Mouse (Mus musculus) heart, adult 2 months (tissue): Measurements from ENCODE around the gene Ank3. TPM values are rescaled to one million over a fixed set of nuclear protein-coding genes. Genes with fewer than 3 reads are reported as not detected.

ENCODE experiments used
- DNase-seq, 2 experiments: peaks; one replicate each; pipeline ENCODE4 v3.0.0; 2021
- H3K27ac ChIP-seq: fragments of 200-600 bp; 2 replicates; pipeline ENCODE4 v1.8.1; 2022
- H3K27me3 ChIP-seq: fragments of 200-500 bp; 2 replicates; pipeline ENCODE4 v1.6.1; 2012; ENCODE audit warnings: mild to moderate bottlenecking, low read length, inconsistent platforms, mixed read lengths; ENCODE audit not compliant: control insufficient read depth, insufficient read depth
- H3K36me3 ChIP-seq: fragments of 200-500 bp; 2 replicates; pipeline ENCODE4 v1.6.1; 2012; ENCODE audit warnings: low read length, inconsistent platforms; ENCODE audit not compliant: control insufficient read depth, insufficient read depth
- H3K4me1 ChIP-seq: fragments of 200-500 bp; 2 replicates; pipeline ENCODE4 v1.6.1; 2011; ENCODE audit warnings: low read length; ENCODE audit not compliant: control insufficient read depth, insufficient read depth
- H3K4me3 ChIP-seq: fragments of 200-600 bp; 2 replicates; pipeline ENCODE4 v1.8.1; 2022
- H3K79me2 ChIP-seq: fragments of 200-500 bp; replicated peaks from 2 replicates; pipeline ENCODE4 v1.6.1; 2012; ENCODE audit warnings: mild to moderate bottlenecking, inconsistent platforms, low read length, moderate library complexity, mixed read lengths; ENCODE audit not compliant: control insufficient read depth, insufficient read depth
- H3K9ac ChIP-seq: fragments of 200-500 bp; 2 replicates; pipeline ENCODE4 v1.6.1; 2012; ENCODE audit warnings: low read depth, mild to moderate bottlenecking, control low read depth, inconsistent platforms, low read length, mixed read lengths
- CTCF ChIP-seq: fragments of 200-600 bp; IDR thresholded peaks from 2 replicates; pipeline ENCODE4 v1.8.1; 2022; ENCODE audit warnings: antibody characterized with exemption, mild to moderate bottlenecking, moderate library complexity
- EP300 ChIP-seq: fragments of 200-500 bp; IDR thresholded peaks from 2 replicates; pipeline ENCODE4 v1.6.1; 2011; ENCODE audit warnings: low read depth, low read length, control low read depth; ENCODE audit not compliant: insufficient read depth
- POLR2A ChIP-seq: fragments of 200-500 bp; IDR thresholded peaks from 2 replicates; pipeline ENCODE4 v1.6.1; 2011; ENCODE audit warnings: mild to moderate bottlenecking, low read depth, low read length, control low read depth; ENCODE audit not compliant: insufficient read depth
- WGBS: fragments of 180-500 bp; shearing (Covaris S2); methylation state at CpG from one replicate; pipeline ENCODE4 v1.1.7; 2018; 5-methylcytosine and 5-hydroxymethylcytosine counted together
- intact Hi-C: fragments of 180-260 bp; cut with DNase I; formaldehyde crosslinking; loops from one replicate; pipeline ENCODE4 v1.15.1; 2025
- polyA plus RNA-seq: library from polyadenylated mRNA; depleted of rRNA; stranded (reverse); fragments of >200 nt; gene quantifications from 2 replicates; pipeline ENCODE4 v1.2.3, GENCODE M21; 2012
- total RNA-seq, 2 experiments: library from RNA; stranded (reverse); gene quantifications; 2 replicates each; pipeline ENCODE4 v1.2.3; 2021

The Ank3 gene
- total and polyA plus RNA-seq, 3 experiments = 16.8 to 80.3 (median 64.6) TPM

DNA sequence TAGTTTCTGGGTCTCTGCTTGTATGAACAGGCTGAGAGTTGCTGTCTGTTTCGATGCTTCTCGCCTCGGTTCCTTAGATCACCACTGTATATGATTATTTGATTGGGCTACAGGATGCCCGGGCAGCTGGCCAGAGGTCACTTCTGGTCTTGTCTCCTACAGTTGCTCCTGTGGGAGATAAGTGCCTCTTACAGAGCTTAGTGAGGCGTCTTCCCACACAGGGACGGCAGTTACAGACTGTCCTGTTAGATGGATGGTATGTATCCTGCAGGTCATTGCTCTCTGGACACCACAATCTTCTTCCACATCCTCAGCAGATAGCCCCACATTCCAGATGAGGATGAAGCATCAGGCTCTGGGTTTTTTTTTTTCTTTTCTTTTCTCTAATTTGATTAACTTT lies 21.7 kb downstream of the Ank3 start:
- TF ChIP-seq POLR2A = no peak
- no peak for TF ChIP-seq CTCF
- TF ChIP-seq EP300 = no peak
- WGBS = 29% methylated on average over 6 of the region's 6 CpGs
- Histone ChIP-seq H3K27me3 (no peaks in the 10 kb centered on the region; the same call in 1 of the 2 replicates), H3K27ac (no peak overlapping the region), H3K36me3 (no peaks in the 10 kb centered on the region), H3K9ac (no peak overlapping the region), H3K4me1 (no peaks in the 10 kb centered on the region), H3K4me3 (no peak overlapping the region), H3K79me2 (no peaks in the 10 kb centered on the region)
- intact Hi-C loops = no loop called here
- no peak for DNase-seq

DNA sequence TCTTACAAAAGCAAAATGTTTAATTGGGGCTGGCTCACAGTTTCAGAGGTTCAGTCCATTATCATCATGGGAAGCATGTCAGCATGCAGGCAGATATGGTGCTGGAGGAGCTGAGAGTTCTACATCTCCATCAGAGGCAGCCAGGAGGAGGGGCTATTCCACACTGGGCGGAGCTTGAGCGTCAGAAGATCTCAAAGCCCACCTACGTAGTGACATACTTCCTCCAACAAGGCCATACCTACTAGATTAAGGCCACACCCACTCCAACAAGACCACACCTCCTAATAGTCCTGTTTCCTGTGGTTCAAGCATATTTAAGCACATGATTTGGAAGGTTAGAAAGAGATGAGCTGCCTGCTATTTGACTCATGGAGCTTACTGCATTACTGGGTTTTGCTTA lies 25.5 kb downstream of the Ank3 start:
- no peak overlapping the region for H3K4me3 ChIP-seq
- no peaks in the 10 kb centered on the region for H3K4me1 ChIP-seq
- no peaks in the 10 kb centered on the region for H3K79me2 ChIP-seq
- H3K9ac ChIP-seq = no peak overlapping the region
- DNase-seq = no peak
- intact Hi-C loops = no loop called here
- TF ChIP-seq POLR2A = no peak
- no peak for TF ChIP-seq CTCF
- no peak for TF ChIP-seq EP300
- H3K36me3 ChIP-seq = no peaks in the 10 kb centered on the region
- no peak overlapping the region for H3K27ac ChIP-seq
- WGBS = 89% methylated on average over 3 of the region's 3 CpGs
- no peaks in the 10 kb centered on the region for H3K27me3 ChIP-seq

DNA sequence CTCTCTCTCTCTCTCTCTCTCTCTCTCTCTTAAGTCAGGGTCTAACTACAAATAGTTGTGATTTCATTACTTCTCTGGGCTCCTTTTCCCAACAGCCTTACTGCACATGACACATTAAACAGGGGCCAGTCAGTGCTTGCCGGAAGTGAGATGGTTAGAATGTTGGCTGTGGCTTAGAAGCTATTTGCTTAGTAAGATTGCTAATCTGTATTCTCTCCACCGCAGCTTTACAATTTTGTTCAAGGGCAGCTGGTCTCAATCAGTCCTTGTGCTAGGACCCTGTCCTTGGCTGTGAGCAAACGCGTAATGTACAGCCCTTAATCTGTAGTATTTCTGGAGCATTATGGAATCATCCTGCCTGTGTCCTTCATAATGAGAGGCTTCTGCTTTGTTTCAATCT lies 31.6 kb downstream of the Ank3 start:
- H3K4me1 ChIP-seq = no peaks in the 10 kb centered on the region
- H3K9ac ChIP-seq = no peak overlapping the region
- H3K27me3 ChIP-seq = no peaks in the 10 kb centered on the region
- WGBS = 61% methylated on average over 4 of the region's 4 CpGs
- H3K27ac ChIP-seq = no peak overlapping the region
- no peaks in the 10 kb centered on the region for H3K36me3 ChIP-seq
- TF ChIP-seq EP300 (no peak), POLR2A (no peak), CTCF (no peak)
- no peak for DNase-seq
- H3K79me2 ChIP-seq = no peaks in the 10 kb centered on the region
- no peak overlapping the region for H3K4me3 ChIP-seq
- intact Hi-C loops = no loop called here

DNA sequence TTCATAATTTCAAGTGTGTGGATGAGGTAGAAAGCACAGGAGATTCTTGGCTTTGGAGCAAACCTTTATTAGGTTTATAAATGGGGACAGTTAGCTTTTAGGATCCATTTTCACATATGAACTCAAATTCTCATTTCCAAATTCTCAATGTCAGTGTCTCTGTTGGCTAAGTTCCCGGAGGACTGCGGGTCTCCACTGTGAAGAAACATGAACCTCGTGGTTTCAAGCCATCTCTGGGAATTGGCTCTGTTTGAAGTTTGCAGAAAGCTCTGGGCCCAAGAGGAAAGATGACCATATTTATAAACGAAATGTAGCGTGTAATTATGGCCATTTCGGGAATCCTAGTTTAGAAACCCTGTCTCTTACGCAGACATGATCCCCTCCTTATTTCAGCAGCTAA lies 32.5 kb downstream of the Ank3 start:
- DNase-seq = no peak
- intact Hi-C loops = no loop called here
- no peak overlapping the region for H3K4me3 ChIP-seq
- TF ChIP-seq POLR2A = no peak
- TF ChIP-seq EP300 = no peak
- no peak for TF ChIP-seq CTCF
- 76% methylated on average over 7 of the region's 7 CpGs for WGBS
- no peaks in the 10 kb centered on the region for H3K79me2 ChIP-seq
- H3K4me1 ChIP-seq = no peaks in the 10 kb centered on the region
- H3K36me3 ChIP-seq = no peaks in the 10 kb centered on the region
- H3K27ac ChIP-seq = no peak overlapping the region
- no peaks in the 10 kb centered on the region for H3K27me3 ChIP-seq
- H3K9ac ChIP-seq = no peak overlapping the region

DNA sequence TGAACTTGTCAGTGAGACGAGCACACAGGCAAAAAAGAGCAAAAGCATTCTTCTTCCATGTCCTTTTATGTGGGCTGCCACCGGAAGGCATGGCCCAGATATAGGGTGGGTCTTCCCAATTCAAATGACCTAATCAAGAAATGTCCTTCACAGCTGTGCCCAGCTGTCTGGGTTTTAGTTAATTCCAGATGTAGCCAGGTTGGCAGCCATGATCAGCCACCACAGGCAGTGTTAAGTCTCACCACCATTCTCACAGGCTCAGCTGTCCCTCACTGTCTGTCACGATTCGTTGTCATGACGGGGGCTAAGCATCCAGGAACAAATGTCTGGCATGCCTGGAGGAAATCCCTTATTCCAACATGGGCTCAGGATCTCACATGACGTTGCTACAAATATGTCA lies 36.6 kb downstream of the Ank3 start:
- no peak overlapping the region for H3K27ac ChIP-seq
- no peaks in the 10 kb centered on the region for H3K27me3 ChIP-seq
- no peaks in the 10 kb centered on the region for H3K79me2 ChIP-seq
- H3K36me3 ChIP-seq = no peaks in the 10 kb centered on the region
- intact Hi-C loops = no loop called here
- WGBS = 72% methylated on average over 6 of the region's 6 CpGs
- no peaks in the 10 kb centered on the region for H3K4me1 ChIP-seq
- H3K9ac ChIP-seq = no peak overlapping the region
- no peak for DNase-seq
- no peak for TF ChIP-seq EP300
- TF ChIP-seq POLR2A = no peak
- no peak for TF ChIP-seq CTCF
- no peak overlapping the region for H3K4me3 ChIP-seq

DNA sequence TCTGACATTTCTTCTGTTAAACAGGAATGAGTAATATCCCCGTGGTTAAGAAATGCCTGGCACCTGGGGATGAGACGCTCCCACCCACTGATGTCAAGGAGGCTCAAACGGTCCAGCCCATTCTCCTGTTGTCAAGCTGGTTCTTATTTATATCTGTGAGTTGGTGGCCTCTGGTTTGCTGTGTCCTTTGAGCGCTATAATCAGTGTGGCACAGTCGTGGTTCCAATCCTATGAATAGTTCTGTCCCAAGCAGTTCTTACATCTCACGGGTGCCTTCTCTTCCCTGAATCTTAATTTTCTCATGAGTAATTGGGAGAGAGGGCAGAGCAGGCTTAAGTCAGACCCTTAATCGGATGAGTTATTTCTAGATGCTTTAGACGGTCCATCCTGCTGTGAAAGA lies 40.9 kb downstream of the Ank3 start:
- DNase-seq = no peak
- Histone ChIP-seq H3K4me1 (no peaks in the 10 kb centered on the region), H3K79me2 (no peaks in the 10 kb centered on the region), H3K27ac (no peak overlapping the region), H3K4me3 (no peak overlapping the region), H3K9ac (no peak overlapping the region), H3K27me3 (no peaks in the 10 kb centered on the region), H3K36me3 (no peaks in the 10 kb centered on the region)
- WGBS = 75% methylated on average over 8 of the region's 8 CpGs
- TF ChIP-seq EP300 = no peak
- TF ChIP-seq CTCF = no peak
- no peak for TF ChIP-seq POLR2A
- intact Hi-C loops = no loop called here

DNA sequence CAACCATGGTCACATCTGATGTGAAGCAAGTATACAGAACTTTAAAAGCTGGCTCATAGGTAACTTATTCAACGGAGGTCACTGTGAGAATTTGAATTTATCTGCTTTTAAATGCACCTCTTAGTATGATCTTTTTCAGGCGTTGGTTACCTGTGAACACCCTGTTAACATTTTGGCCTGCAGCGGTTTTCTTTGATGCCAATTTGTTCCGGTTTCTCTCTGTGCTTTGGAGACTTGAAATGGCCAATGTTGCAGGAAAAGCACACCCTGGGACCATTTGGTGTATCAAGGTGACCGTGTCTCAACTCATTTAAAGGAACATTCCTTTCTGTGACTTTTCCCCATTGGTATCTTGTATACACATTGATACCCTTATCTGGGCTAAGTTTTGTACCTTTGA lies 46.0 kb downstream of the Ank3 start:
- TF ChIP-seq EP300 (no peak), POLR2A (no peak), CTCF (no peak)
- WGBS = 73% methylated on average over 5 of the region's 5 CpGs
- H3K79me2 ChIP-seq = no peaks in the 10 kb centered on the region
- H3K4me1 ChIP-seq = no peaks in the 10 kb centered on the region
- H3K27me3 ChIP-seq = no peaks in the 10 kb centered on the region
- H3K4me3 ChIP-seq = no peak overlapping the region
- no peak overlapping the region for H3K9ac ChIP-seq
- H3K36me3 ChIP-seq = no peaks in the 10 kb centered on the region
- no peak overlapping the region for H3K27ac ChIP-seq
- intact Hi-C loops = no loop called here
- no peak for DNase-seq
